Mouse (Mus musculus) mature B cell (primary cell): Measurements from ENCODE around the gene Ces1g.

Source experiments
- in situ Hi-C: fragments of 300-500 bp; cut with MboI; formaldehyde crosslinking; loops from 2 replicates; pipeline ENCODE4 v1.14.3; 2019

Gene Ces1g

GRCm38 (mm10) chr8:93337207-93337606 is at the start of gene Ces1g:
Gene Ces1g, minus strand, starts transcription at chr8:93337308.
- in situ Hi-C loops: no loop called here

- in situ Hi-C loops: no loop called here
These were observed 42.5 kb upstream of the Ces1g start, which contains the start of gene Ces1h for GRCm38 (mm10) chr8:93379625-93380024. Gene Ces1h, minus strand, starts transcription at chr8:93379725.

GRCm38 (mm10) chr8:93369481-93369880 is 32.4 kb upstream of the Ces1g start:
- in situ Hi-C loops: no loop called here

GRCm38 (mm10) chr8:93360113-93360512 is 23.0 kb upstream of the Ces1g start:
- in situ Hi-C loops: no loop called here

- in situ Hi-C loops: no loop called here
These were observed 2.4 kb upstream of the Ces1g start for GRCm38 (mm10) chr8:93339531-93339930.

GRCm38 (mm10) chr8:93332703-93333102 is 4.4 kb downstream of the Ces1g start:
- in situ Hi-C loops: no loop called here

GRCm38 (mm10) chr8:93331151-93331550 is 6.0 kb downstream of the Ces1g start:
- in situ Hi-C loops: no loop called here

- in situ Hi-C loops: no loop called here
These were observed 12.0 kb downstream of the Ces1g start for GRCm38 (mm10) chr8:93325123-93325522.

GRCm38 (mm10) chr8:93317031-93317430 is 20.1 kb downstream of the Ces1g start:
- in situ Hi-C loops: no loop called here

GRCm38 (mm10) chr8:93315557-93315956 is 21.6 kb downstream of the Ces1g start:
- in situ Hi-C loops: no loop called here

DNA sequence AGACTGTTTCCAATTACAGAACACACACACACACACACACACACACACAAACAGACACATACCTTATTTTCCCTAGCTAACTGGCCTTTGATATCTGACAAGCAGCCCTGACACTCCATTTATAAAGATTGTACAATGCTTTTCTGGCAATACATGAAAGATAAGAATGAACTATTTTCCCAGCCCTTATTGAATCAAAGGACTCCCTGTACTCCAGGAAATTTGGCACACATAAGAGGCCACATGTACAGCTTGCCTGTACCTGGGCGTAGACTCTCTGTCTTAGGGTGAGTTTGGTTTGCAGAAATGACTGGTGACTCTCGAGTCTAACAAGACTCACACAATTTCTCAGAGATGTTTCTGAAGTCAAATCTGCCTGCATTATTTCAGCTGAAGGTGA is 53.2 kb downstream of the Ces1g start:
- in situ Hi-C loops: no loop called here

DNA sequence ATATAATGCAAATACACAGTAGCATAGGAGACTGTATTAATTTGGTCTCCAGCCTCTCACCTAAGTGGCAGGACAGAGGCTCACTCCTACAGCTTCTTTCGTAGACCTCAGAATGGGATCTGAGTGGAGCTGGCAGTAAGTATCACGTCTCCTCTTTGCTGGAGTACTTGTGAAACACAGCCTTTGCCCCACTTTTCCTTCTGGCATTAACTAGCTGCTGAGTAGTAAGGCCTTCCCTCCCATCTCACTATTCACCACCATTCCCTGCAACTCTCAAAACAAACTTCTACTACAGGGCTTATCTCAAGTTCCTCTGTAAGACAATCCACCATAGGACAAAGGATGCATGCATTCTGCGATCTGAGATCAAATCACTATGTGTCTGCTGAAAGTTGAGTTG is 54.8 kb downstream of the Ces1g start:
- in situ Hi-C loops: no loop called here

DNA sequence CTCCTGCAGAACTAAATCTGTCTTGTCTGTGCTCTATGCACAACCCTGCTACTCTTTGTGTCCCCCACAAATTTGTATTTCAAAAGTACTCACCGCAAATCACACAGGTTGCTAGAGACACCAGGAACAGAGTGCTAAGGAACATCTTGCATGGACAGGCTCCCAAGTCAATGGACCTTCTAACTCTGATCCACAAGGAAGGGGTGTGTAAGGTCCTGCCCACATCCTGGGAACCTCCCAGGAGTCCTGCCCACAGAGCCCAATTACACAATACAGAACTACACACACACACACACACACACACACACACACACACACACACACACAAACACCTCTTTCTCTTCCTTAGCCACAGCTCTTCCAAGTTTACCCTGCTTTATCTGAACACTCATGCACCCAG is 57.6 kb downstream of the Ces1g start, which contains the start of gene Ces1f:
Gene Ces1f (minus strand): TSS at position 192 of the 400 bp plus-strand sequence.
- in situ Hi-C loops: no loop called here

DNA sequence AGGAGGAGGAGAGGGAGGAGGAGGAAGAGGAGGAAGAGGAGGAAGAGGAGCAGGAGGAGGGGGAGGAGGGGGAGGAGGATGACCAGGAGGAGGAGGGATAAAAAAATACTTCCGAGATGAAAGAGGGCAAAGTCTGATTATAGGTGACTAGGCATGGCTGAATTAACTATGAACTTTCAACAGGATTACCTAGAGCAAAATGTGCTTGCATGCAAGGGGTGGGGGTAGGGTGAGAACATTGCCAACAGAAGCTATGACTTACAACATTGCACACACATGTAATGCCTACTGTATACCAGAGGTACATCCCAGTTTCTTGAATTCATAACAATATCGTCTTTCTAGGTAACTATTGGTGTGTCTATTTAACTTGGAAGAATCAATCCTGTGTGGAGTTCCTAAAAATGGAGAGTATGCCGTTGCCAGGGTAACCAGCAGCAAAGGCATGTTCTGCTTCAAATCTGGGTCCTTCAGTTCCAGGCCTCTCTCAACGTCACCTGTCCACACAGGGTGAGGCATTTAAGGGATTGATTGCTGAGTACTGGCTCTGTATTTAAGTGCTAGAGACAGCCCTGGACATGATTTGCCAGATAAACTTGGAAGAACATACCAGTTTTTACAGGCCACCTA is 58.8 kb downstream of the Ces1g start:
- in situ Hi-C loops: no loop called here

DNA sequence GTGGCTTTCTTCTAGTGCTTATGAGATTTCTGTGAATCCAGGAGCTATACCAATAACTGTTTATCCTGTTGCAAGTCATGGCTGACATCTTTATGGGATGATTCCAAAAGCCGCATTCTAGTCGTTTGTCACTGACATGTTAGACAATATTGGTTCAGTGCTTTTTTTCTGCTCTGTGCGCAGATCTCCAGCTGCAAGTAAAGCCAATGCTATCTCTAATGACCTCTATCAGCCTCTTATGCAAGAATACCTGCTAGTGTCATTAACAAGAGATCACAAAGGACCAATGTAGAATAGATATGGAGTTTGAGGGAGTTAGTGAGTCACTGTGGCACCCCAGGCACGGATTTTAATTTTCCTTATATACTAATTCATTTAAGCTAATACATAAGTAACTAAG is 62.5 kb downstream of the Ces1g start:
- in situ Hi-C loops: no loop called here

DNA sequence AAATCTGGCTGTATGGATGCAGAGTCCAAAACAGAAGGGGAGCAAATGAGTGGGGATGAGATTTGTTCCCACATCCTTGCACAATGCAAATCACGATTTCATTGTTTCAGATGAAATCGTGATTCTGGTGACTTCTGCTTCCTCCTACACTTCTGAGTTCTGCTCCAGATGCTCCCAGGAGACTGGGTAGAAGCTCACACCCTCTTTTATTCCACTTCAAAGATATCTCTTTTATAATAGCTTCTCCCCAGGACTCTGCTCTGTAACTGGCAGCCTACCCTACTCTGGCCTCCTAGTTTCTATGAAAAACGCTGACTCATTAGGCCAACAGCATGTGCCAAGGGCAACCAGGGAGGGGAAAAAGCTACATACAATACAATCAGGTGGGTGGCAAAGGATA is 63.8 kb downstream of the Ces1g start:
- in situ Hi-C loops: no loop called here

- in situ Hi-C loops: no loop called here
These were observed 64.4 kb downstream of the Ces1g start for GRCm38 (mm10) chr8:93272686-93273085.

DNA sequence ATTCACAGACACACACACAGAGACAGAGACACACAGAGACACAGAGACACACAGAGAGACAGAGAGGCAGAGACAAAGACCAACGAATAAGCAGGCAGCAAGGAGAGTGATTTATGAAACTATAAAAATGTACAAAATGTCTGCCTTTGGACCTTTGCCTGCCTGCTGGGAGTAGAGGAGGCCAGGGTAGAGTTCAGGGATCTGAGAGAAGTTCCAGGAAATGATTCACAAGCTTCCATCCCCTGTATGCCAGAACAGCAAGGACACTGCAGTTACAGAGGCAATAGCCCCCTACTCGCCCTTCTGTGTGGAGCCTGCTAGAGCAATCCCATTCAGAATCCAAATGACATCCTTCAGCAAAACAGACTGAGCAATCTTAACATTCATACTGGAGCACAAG is 75.7 kb downstream of the Ces1g start:
- in situ Hi-C loops: no loop called here

- in situ Hi-C loops: no loop called here
These were observed 84.6 kb downstream of the Ces1g start for GRCm38 (mm10) chr8:93252400-93252925.
